Mouse (Mus musculus) heart, postnatal 10 days (tissue): ENCODE results near the gene Olfr1265. TPM values are rescaled to one million over a fixed set of nuclear protein-coding genes. Genes with fewer than 3 reads are reported as not detected.

Experiments used
- DNase-seq, 2 experiments: peaks; one replicate each; pipeline ENCODE4 v3.0.0; 2021
- intact Hi-C: fragments of 180-260 bp; cut with DNase I; formaldehyde crosslinking; loops from one replicate; pipeline ENCODE4 v1.15.1; 2025
- total RNA-seq, 2 experiments: library from RNA; stranded (reverse); gene quantifications; 2 replicates each; pipeline ENCODE4 v1.2.3; 2021

The Olfr1265 gene
- total RNA-seq: not detected

DNA sequence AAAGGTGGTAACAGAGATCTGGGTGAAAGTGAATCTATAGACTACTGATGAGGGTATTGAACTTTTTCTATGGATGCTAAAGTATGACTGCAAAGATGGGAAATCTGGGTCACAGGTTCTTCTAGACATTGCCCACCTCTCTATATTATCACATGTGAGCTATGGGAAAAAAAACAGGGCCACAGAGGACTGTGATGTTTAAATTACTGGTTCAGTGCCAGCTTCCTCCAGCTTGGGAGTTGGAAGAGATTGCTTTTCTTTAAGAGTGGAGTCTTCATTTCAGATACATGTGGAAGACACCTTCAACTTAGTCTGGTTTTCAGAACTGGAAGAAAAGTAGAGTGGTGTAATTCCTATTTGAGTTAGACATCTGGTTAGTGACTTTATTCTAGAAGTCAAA is at the start of gene Olfr1265:
Olfr1265 (plus strand) TSS at position 301 of the 400 bp plus-strand sequence.
- no peak for DNase-seq
- intact Hi-C loops: no loop called here

DNA sequence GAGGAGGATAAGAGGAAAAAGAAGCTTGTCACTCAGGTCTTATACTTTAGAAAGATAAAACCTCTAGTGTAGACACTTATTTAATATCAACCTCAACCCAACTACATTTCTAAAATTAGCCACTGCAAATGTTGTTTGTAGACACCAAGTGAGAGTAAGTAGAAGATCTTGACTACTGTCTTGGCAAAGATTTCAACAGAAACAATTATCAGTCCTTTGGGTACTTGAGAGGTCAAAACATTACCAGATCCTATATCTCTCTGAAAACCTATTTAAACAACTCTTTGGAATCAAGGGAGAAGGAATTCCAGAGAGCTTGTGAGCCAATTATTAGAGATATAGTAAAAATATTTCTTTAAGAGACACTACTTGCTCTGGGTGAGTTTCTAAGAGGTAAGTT is 44.2 kb upstream of the Olfr1265 start, which contains the start of gene Olfr1261:
Olfr1261 (plus strand) TSS at position 301 of the 400 bp plus-strand sequence.
- DNase-seq: no peak
- intact Hi-C loops: no loop called here

DNA sequence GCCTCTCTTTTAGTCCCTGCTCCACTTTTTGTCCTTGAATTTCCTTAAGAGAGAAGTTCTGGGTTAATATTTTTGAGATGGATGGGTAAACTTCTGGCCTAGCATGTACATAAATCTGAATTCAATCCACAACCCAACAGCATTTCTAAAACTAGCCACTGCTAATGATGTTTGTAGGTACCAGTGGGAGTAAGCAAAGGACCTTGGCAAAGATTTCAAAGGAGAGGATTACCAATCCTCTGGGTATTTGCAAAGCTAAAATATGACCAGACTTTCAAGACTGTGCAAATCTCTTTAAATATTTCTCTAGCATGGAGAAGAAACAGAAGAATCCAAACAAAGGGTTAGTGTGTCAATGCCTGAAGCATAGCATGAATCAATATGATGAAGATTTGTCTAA is 35.3 kb upstream of the Olfr1265 start, which contains the start of gene Olfr1262:
Olfr1262 (plus strand) TSS at position 301 of the 400 bp plus-strand sequence.
- DNase-seq: no peak
- intact Hi-C loops: no loop called here

DNA sequence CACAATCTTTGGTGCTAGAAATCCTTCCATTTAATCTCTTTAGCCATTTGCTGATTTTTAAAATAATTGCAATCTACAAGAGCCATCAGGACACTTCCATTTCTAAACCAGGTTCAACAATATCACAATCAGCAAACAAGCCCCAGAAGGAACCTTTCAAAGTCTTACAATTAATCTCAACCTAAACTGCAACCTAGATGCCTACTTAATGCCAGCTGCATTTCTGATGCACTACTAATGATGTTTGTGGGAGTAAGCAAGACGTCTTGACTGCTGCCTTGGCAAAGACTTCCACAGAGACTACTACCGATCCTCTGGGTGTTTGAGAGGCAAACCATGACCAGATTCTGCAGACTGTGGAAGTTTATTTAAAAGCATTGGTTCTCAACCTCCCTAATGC is 23.3 kb upstream of the Olfr1265 start, which contains the start of gene Olfr1263:
Olfr1263 (plus strand) TSS at position 301 of the 400 bp plus-strand sequence.
- intact Hi-C loops: no loop called here
- no peak for DNase-seq

DNA sequence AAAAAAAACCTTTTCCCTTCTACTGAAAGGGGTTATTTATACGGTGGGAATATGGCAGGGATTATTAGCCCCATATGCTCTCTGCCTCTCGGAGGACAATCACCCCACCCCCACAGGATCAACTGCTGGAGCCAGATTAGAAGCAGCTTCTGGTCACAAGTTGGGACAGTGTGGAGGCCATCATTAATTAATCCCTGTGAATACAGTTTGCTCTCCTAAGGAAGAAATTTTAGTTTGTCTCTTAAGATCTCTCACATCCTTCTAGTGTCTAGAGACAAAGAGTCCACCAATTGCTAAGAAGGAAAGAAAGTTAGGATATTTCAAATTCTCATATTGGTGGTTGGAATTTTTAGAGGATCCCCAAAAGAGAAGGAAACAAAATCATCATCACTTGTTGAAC is 9.7 kb upstream of the Olfr1265 start, which contains the start of gene Olfr1264:
Olfr1264 (minus strand) TSS at position 101 of the 400 bp plus-strand sequence.
- no peak for DNase-seq
- intact Hi-C loops: no loop called here

DNA sequence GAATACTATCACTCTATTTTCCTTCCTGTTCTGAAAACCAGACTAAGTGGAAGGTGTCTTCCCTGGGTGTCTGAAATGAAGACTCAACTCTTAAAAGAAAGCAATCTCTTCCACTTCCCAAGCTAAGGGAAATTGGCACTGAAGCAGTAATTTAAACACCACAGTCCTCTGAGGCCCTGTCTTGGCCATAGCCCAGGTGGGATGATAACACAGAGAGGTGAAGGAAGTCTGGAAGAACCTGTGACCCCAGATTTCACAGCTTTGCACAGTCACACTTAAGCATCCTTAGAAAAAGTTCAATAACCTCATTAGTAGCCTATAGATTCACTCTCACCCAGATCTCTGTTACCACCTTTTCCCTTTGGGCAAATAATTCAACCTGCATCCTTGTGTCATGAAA is 28.4 kb downstream of the Olfr1265 start, which contains the start of gene Olfr140:
Olfr140 (minus strand) TSS at position 101 of the 400 bp plus-strand sequence.
- intact Hi-C loops: no loop called here
- no peak for DNase-seq

DNA sequence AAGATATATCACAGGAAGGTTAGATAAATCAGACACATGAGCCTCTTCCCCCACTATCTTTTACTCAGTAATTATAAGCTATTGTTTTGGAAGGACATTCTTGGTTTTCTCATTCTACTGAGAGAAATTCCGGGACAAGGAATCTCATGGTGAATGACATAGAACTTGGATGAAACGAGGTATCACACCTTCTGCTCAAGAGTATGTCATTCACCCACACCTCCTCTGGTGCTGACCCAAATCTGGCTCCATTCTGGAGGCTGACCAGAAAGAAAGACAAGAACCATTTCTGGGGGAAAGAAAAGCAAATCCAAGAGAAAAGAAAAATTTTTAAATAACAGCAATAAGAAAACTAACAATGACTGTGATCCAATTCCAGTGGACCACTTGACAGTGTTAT is 34.9 kb downstream of the Olfr1265 start:
- intact Hi-C loops: no loop called here
- no peak for DNase-seq

Other genes with a start within 250 kb of the Olfr1265 start
- gene Olfr1254, start 241.7 kb upstream of the Olfr1265 start, total RNA-seq: not detected
- gene Olfr1255, start 223.3 kb upstream of the Olfr1265 start, total RNA-seq: not detected
- gene Olfr1256, start 193.8 kb upstream of the Olfr1265 start, total RNA-seq: not detected
- not detected for gene Olfr48, start 187.1 kb upstream of the Olfr1265 start, total RNA-seq
- not detected for gene Olfr1257, start 156.9 kb upstream of the Olfr1265 start, total RNA-seq
- not detected for gene Olfr1258, start 108.0 kb upstream of the Olfr1265 start, total RNA-seq
- gene Olfr1259, start 86.7 kb upstream of the Olfr1265 start, total RNA-seq: not detected
- not detected for gene Olfr1260, start 61.0 kb upstream of the Olfr1265 start, total RNA-seq
- not detected for gene Olfr1261, start 44.1 kb upstream of the Olfr1265 start, total RNA-seq
- gene Olfr1262, start 35.2 kb upstream of the Olfr1265 start, total RNA-seq: not detected
- not detected for gene Olfr1263, start 23.2 kb upstream of the Olfr1265 start, total RNA-seq
- not detected for gene Olfr1264, start 9.8 kb upstream of the Olfr1265 start, total RNA-seq
- not detected for gene Olfr140, start 28.3 kb downstream of the Olfr1265 start, total RNA-seq
- not detected for gene Olfr1269, start 86.1 kb downstream of the Olfr1265 start, total RNA-seq
- gene Olfr32, start 107.0 kb downstream of the Olfr1265 start, total RNA-seq: not detected
- gene Olfr1270, start 117.8 kb downstream of the Olfr1265 start, total RNA-seq: not detected
- gene Olfr1506, start 189.2 kb downstream of the Olfr1265 start, total RNA-seq: not detected
- not detected for gene Olfr142, start 222.3 kb downstream of the Olfr1265 start, total RNA-seq
- gene Olfr1271, start 235.7 kb downstream of the Olfr1265 start, total RNA-seq: not detected